Mouse (Mus musculus): ENCODE measurements around the gene Efcab9. TPM values are rescaled to one million over a fixed set of nuclear protein-coding genes. Genes with fewer than 3 reads are reported as not detected.

Efcab9 gene
- total and polyA plus RNA-seq, 2 experiments from 2014 or later = not detected

- DNase-seq (ENCODE audit: low spot score) = no peak
- no peak overlapping the region for H3K4me3 ChIP-seq (ENCODE audit: low read length)
- no peaks in the 10 kb centered on the region for H3K9me3 ChIP-seq (ENCODE audit: low read length)
- 83% methylated on average over 5 of the region's 5 CpGs for WGBS
- no peak for ATAC-seq
- H3K9ac ChIP-seq (replicated peaks; ENCODE audit: low read length) = no peak overlapping the region
- H3K27me3 ChIP-seq (ENCODE audit: insufficient read depth, low read length) = no peaks in the 10 kb centered on the region
- TF ChIP-seq CTCF (IDR thresholded peaks at IDR 0.05; ENCODE audit: low read depth) = no peak
- no peak overlapping the region for H3K4me2 ChIP-seq (ENCODE audit: low read depth, low read length)
- H3K4me1 ChIP-seq (ENCODE audit: insufficient read depth, low read length) = no peaks in the 10 kb centered on the region
- H3K36me3 ChIP-seq (ENCODE audit: insufficient read depth, low read length) = no peaks in the 10 kb centered on the region
- H3K27ac ChIP-seq = no peak overlapping the region
Observed at GRCm38 (mm10) chr11:32475487-32476236, 56.2 kb downstream of the Efcab9 start.

DNA sequence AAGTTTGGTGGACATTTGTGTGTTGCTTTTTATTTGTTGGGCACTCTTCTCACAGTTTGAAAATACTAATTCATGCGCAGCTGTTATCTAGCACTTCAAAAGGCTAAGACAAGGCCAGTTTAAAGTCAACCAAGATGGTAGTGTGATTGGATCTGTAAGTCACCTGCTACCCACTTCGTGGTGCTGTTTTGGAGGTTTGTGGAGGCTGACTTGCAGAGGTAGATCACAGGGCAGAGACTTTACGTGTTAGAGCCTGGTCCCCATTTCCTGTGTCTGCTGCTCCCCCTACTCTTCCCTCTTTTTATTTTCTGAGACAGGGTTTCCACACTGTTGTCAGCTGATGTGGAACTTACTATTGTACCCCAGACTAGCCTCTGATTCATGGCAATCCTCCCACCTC, 57.2 kb downstream of the Efcab9 start:
- H3K4me2 ChIP-seq (ENCODE audit: low read depth, low read length) = no peak overlapping the region
- H3K4me1 ChIP-seq (ENCODE audit: insufficient read depth, low read length) = no peaks in the 10 kb centered on the region
- ATAC-seq (no peak), DNase-seq (ENCODE audit: low spot score) (no peak)
- TF ChIP-seq CTCF (IDR thresholded peaks at IDR 0.05; ENCODE audit: low read depth) = no peak
- H3K9me3 ChIP-seq (ENCODE audit: low read length) = no peaks in the 10 kb centered on the region
- no peaks in the 10 kb centered on the region for H3K36me3 ChIP-seq (ENCODE audit: insufficient read depth, low read length)
- no peaks in the 10 kb centered on the region for H3K27me3 ChIP-seq (ENCODE audit: insufficient read depth, low read length)
- H3K9ac ChIP-seq (replicated peaks; ENCODE audit: low read length) = no peak overlapping the region
- WGBS = 84% methylated on average over 3 of the region's 3 CpGs
- H3K27ac ChIP-seq = no peak overlapping the region
- H3K4me3 ChIP-seq (ENCODE audit: low read length) = no peak overlapping the region

Other genes with a start within 250 kb of the Efcab9 start
- 541 and 992 TPM in 2 replicates for gene Hba-a1, start 248.6 kb downstream of the Efcab9 start, total RNA-seq (2014; rRNA removed)
- gene Hba-a1, start 248.6 kb downstream of the Efcab9 start, polyA plus RNA-seq (2015; fragmentation: Nextera tagmentation; extraction: Ambion mirVana) = 535 and 659 TPM in 2 replicates
- gene Hbq1b, start 245.1 kb downstream of the Efcab9 start, total RNA-seq (2014; rRNA removed) = 1.0 TPM in 1 of 2 replicates, not detected in the other
- gene Hbq1b, start 245.1 kb downstream of the Efcab9 start, polyA plus RNA-seq (2015; fragmentation: Nextera tagmentation; extraction: Ambion mirVana) = 1.1 and 1.4 TPM in 2 replicates
- 1,752 and 2,010 TPM in 2 replicates for gene Hba-a2, start 235.6 kb downstream of the Efcab9 start, total RNA-seq (2014; rRNA removed)
- 1,345 and 1,601 TPM in 2 replicates for gene Hba-a2, start 235.6 kb downstream of the Efcab9 start, polyA plus RNA-seq (2015; fragmentation: Nextera tagmentation; extraction: Ambion mirVana)
- gene Hbq1a, start 232.0 kb downstream of the Efcab9 start, total RNA-seq (2014; rRNA removed) = 5.6 TPM in 1 of 2 replicates, not detected in the other
- 2.0 and 2.2 TPM in 2 replicates for gene Hbq1a, start 232.0 kb downstream of the Efcab9 start, polyA plus RNA-seq (2015; fragmentation: Nextera tagmentation; extraction: Ambion mirVana)
- 32.2 and 37.4 TPM in 2 replicates for gene Sh3pxd2b, start 184.3 kb downstream of the Efcab9 start, total RNA-seq (2014; rRNA removed)
- 6.7 and 7.4 TPM in 2 replicates for gene Sh3pxd2b, start 184.3 kb downstream of the Efcab9 start, polyA plus RNA-seq (2015; fragmentation: Nextera tagmentation; extraction: Ambion mirVana)
- 47.4 and 53.8 TPM in 2 replicates for gene Ubtd2, start 76.7 kb downstream of the Efcab9 start, total RNA-seq (2014; rRNA removed)
- 30.6 TPM in 2 replicates for gene Ubtd2, start 76.7 kb downstream of the Efcab9 start, polyA plus RNA-seq (2015; fragmentation: Nextera tagmentation; extraction: Ambion mirVana)
- 4.5 and 10.8 TPM in 2 replicates for gene Stk10, start 1.2 kb upstream of the Efcab9 start, total RNA-seq (2014; rRNA removed)
- gene Stk10, start 1.2 kb upstream of the Efcab9 start, polyA plus RNA-seq (2015; fragmentation: Nextera tagmentation; extraction: Ambion mirVana) = 1.1 and 1.2 TPM in 2 replicates
- 149 and 343 TPM in 2 replicates for gene Fbxw11, start 110.6 kb upstream of the Efcab9 start, total RNA-seq (2014; rRNA removed)
- gene Fbxw11, start 110.6 kb upstream of the Efcab9 start, polyA plus RNA-seq (2015; fragmentation: Nextera tagmentation; extraction: Ambion mirVana) = 93.6 and 95.4 TPM in 2 replicates